Mouse (Mus musculus): ENCODE data around the gene Myo15. TPM values are rescaled to one million over a fixed set of nuclear protein-coding genes. Genes with fewer than 3 reads are reported as not detected.

Gene Myo15
- polyA plus RNA-seq, 1 experiment = not detected

- WGBS = 87% methylated on average over 4 of the region's 4 CpGs
- Histone ChIP-seq H3K4me1 (ENCODE audit: control insufficient read depth, insufficient read depth, low read length) (no peaks in the 10 kb centered on the region), H3K27ac (ENCODE audit: insufficient read depth, low read depth, low read length) (no peak overlapping the region), H3K4me3 (ENCODE audit: insufficient read depth, low read depth, low read length) (no peak overlapping the region)
- no peak for TF ChIP-seq POLR2A (IDR thresholded peaks at IDR 0.05; ENCODE audit: insufficient read depth, low read depth, low read length)
- TF ChIP-seq CTCF (IDR thresholded peaks at IDR 0.05; ENCODE audit: insufficient read depth, low read depth, low read length) = no peak
Observed at GRCm38 (mm10) chr11:60518305-60518704, 49.2 kb downstream of the Myo15 start.

GRCm38 (mm10) chr11:60522027-60522426 lies 52.9 kb downstream of the Myo15 start:
- 80% methylated on average over 5 of the region's 5 CpGs for WGBS
- Histone ChIP-seq H3K4me1 (ENCODE audit: control insufficient read depth, insufficient read depth, low read length) (no peaks in the 10 kb centered on the region), H3K27ac (ENCODE audit: insufficient read depth, low read depth, low read length) (no peak overlapping the region), H3K4me3 (ENCODE audit: insufficient read depth, low read depth, low read length) (no peak overlapping the region)
- TF ChIP-seq CTCF (IDR thresholded peaks at IDR 0.05; ENCODE audit: insufficient read depth, low read depth, low read length) (no peak), POLR2A (IDR thresholded peaks at IDR 0.05; ENCODE audit: insufficient read depth, low read depth, low read length) (no peak)

- no peak for TF ChIP-seq CTCF (IDR thresholded peaks at IDR 0.05; ENCODE audit: insufficient read depth, low read depth, low read length)
- no peak for TF ChIP-seq POLR2A (IDR thresholded peaks at IDR 0.05; ENCODE audit: insufficient read depth, low read depth, low read length)
- Histone ChIP-seq H3K4me3 (ENCODE audit: insufficient read depth, low read depth, low read length) (no peak overlapping the region), H3K27ac (ENCODE audit: insufficient read depth, low read depth, low read length) (no peak overlapping the region), H3K4me1 (ENCODE audit: control insufficient read depth, insufficient read depth, low read length) (no peaks in the 10 kb centered on the region)
- WGBS = 92% methylated on average over 6 of the region's 6 CpGs
Observed at GRCm38 (mm10) chr11:60522661-60523365, 53.7 kb downstream of the Myo15 start.

DNA sequence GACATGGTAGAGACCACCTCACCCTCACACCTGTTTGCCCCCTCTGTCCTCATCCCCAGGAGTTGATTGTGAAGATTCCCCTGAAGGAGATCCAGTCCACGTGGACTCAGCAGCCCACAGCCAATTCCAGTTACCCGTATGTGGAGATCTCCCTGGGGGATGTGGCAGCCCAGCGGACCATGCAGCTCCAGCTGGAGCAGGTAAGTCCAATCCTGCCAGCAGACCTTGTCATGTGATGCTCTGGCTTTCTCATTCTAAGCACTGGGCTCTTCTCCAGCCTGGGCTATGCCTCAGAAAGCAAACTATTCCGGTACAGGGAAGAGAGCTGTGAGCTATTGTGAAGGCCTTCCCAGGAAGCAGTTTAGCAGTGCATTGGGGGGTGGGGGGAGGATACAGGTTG lies 57.3 kb downstream of the Myo15 start:
- TF ChIP-seq CTCF (IDR thresholded peaks at IDR 0.05; ENCODE audit: insufficient read depth, low read depth, low read length) (no peak), POLR2A (IDR thresholded peaks at IDR 0.05; ENCODE audit: insufficient read depth, low read depth, low read length) (no peak)
- Histone ChIP-seq H3K4me3 (ENCODE audit: insufficient read depth, low read depth, low read length) (no peak overlapping the region), H3K27ac (ENCODE audit: insufficient read depth, low read depth, low read length) (no peak overlapping the region), H3K4me1 (ENCODE audit: control insufficient read depth, insufficient read depth, low read length) (no peaks in the 10 kb centered on the region)
- 63% methylated on average over 4 of the region's 4 CpGs for WGBS

DNA sequence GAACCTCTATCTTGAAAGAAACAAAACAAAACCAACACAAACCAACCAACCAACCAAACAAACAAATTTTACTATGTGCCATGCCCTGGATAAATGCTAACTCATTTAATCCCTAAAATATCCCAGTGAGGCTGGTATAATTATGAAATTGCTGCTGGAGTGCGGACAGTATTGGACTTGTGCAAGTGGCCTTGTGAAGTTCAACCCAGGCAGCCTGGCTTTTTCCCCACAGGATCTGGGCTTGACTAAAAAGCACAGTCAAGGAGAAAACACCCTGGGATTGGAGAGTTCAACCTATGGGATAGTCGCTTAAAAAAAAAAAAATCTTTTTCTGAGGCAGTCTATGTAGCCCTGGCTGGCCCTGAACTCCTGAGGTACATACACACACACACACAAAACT lies 66.5 kb downstream of the Myo15 start:
- 85% methylated on average over 2 of the region's 2 CpGs for WGBS
- Histone ChIP-seq H3K4me1 (ENCODE audit: control insufficient read depth, insufficient read depth, low read length) (peaks cover 7% of the 10 kb centered on the region), H3K4me3 (ENCODE audit: insufficient read depth, low read depth, low read length) (no peak overlapping the region), H3K27ac (ENCODE audit: insufficient read depth, low read depth, low read length) (no peak overlapping the region)
- TF ChIP-seq CTCF (IDR thresholded peaks at IDR 0.05; ENCODE audit: insufficient read depth, low read depth, low read length) = no peak
- no peak for TF ChIP-seq POLR2A (IDR thresholded peaks at IDR 0.05; ENCODE audit: insufficient read depth, low read depth, low read length)

DNA sequence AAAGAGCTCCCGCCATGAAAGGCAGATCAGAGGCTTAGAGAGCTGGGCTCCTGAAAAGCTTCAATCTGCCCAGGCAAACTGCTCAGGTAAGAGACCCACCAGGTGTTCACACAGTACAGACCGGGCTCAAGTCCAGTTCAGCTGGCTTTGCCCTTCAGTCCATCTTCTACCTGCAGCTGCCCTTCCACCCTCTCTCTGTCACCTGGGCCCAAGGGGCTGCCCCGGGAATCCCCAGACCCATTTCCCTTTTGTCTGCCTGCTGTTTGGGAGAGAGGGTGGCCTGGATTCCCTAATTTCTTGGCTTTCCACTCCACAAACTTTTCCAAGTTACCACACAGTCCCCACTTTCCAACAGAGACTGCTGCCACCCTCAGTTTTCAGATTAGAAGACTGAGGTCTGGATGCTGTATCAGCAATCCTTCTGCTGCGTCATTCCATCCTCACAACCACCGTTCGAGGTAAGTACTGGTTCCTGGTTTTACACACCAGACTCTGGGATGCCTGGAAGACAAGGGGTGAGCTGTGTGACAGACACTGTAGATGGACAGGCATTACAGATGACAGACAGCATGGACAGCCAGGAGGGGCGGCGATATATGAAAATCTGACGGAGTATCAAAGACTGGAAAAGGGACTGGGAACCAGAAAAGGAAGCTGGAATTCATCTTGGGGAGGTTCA lies 67.2 kb downstream of the Myo15 start, which contains the start of gene Alkbh5:
Gene Alkbh5, plus strand, starts transcription at position 202 of the 679 bp plus-strand sequence.
- H3K4me1 ChIP-seq (ENCODE audit: control insufficient read depth, insufficient read depth, low read length) = peaks cover 7% of the 10 kb centered on the region
- WGBS = 13% methylated on average over 9 of the region's 9 CpGs
- H3K4me3 ChIP-seq (ENCODE audit: insufficient read depth, low read depth, low read length) = peak within 1 kb of the TSS; percentile 76
- TF ChIP-seq POLR2A (IDR thresholded peaks at IDR 0.05; ENCODE audit: insufficient read depth, low read depth, low read length) = no peak
- no peak for TF ChIP-seq CTCF (IDR thresholded peaks at IDR 0.05; ENCODE audit: insufficient read depth, low read depth, low read length)
- peak within 1 kb of the TSS; percentile 92 for H3K27ac ChIP-seq (ENCODE audit: insufficient read depth, low read depth, low read length)

GRCm38 (mm10) chr11:60536859-60537467 lies 67.8 kb downstream of the Myo15 start:
- H3K4me1 ChIP-seq (ENCODE audit: control insufficient read depth, insufficient read depth, low read length) = peaks cover 7% of the 10 kb centered on the region
- TF ChIP-seq POLR2A (IDR thresholded peaks at IDR 0.05; ENCODE audit: insufficient read depth, low read depth, low read length) (peak; percentile 57), CTCF (IDR thresholded peaks at IDR 0.05; ENCODE audit: insufficient read depth, low read depth, low read length) (no peak)
- H3K27ac ChIP-seq (ENCODE audit: insufficient read depth, low read depth, low read length) = peak overlapping the region; percentile 92
- H3K4me3 ChIP-seq (ENCODE audit: insufficient read depth, low read depth, low read length) = peak overlapping the region; percentile 76
- WGBS = under 1% methylated on average over 37 of the region's 37 CpGs

DNA sequence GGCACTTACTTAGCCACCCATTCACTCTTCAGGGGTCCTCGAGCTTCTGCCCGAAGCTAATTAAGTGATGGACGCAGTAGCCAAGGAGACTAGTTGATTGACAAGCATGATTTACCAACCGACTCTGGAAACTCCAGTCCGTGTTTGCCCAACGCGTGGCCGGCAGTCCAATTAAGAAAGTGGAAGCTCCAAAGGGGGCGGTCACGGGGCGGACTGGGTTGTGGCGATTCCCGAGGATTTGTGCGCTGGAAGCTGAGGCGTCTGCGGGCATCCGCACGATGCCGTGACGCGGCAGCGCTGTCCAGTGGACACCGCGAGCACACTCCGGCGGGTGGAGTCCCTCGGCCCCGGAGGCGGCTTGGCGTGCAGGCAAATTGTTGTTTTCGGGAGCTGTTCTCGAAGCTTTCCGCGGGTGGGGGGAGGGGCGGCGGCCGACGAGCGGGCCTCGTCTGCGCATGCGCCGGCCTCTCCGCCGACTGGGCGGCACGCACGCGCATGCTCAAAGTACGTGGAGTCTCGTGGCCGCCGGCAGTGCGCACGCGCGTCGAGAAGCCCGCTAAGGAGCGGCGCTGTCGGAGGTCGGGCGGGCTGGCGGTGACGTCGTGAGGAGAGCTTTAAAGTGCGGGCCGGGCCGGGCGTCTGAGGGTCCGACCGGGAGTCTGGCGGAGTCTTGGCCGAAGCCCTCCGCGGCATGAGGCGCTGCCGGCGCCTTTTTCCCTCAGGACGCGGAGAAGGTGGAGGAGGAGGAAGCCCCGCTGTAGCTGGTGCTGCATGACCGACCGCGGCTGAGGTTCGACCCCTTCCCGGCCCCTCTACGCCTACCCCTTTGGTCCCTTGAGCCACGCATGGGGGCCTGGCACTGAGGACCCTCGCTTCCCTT lies 68.6 kb downstream of the Myo15 start:
- H3K27ac ChIP-seq (ENCODE audit: insufficient read depth, low read depth, low read length) = peak overlapping the region; percentile 92
- TF ChIP-seq CTCF (IDR thresholded peaks at IDR 0.05; ENCODE audit: insufficient read depth, low read depth, low read length) (no peak), POLR2A (IDR thresholded peaks at IDR 0.05; ENCODE audit: insufficient read depth, low read depth, low read length) (peak; percentile 78)
- H3K4me3 ChIP-seq (ENCODE audit: insufficient read depth, low read depth, low read length) = peak overlapping the region; percentile 76
- whole genome bisulfite sequencing = under 1% methylated on average over 91 of the region's 91 CpGs
- peaks cover 7% of the 10 kb centered on the region for H3K4me1 ChIP-seq (ENCODE audit: control insufficient read depth, insufficient read depth, low read length)
